Mouse (Mus musculus) stomach, embryonic 15.5 days (tissue): ENCODE results near the gene Anln. TPM values are rescaled to one million over a fixed set of nuclear protein-coding genes. Genes with fewer than 3 reads are reported as not detected.
A peak's percentile ranks its signal among the peaks of the same experiment; 100 is the strongest.
"Not testable (repeated sequence)": the region's sequence is repeated elsewhere in the genome, so short reads cannot be mapped to it uniquely, and the experiment has no call there.

Experiments
- ATAC-seq: fragments of 200-750 bp; cut with Nextera tagmentation; 2 replicates; pipeline ENCODE4 v1.8.0; 2017; ENCODE audit warnings: low read depth, moderate number of reproducible peaks, moderate TSS enrichment; ENCODE audit not compliant: insufficient read depth, low FRiP score
- H3K27ac ChIP-seq: fragments of 300-500 bp; sonication (generic); 2 replicates; pipeline ENCODE4 v1.5.1; 2015; ENCODE audit warnings: mild to moderate bottlenecking, inconsistent platforms
- H3K27me3 ChIP-seq: fragments of 300-500 bp; sonication (generic); replicated peaks from 2 replicates; pipeline ENCODE4 v1.6.1; 2015; ENCODE audit warnings: inconsistent platforms
- H3K36me3 ChIP-seq: fragments of 300-500 bp; sonication (generic); 2 replicates; pipeline ENCODE4 v1.6.1; 2015; ENCODE audit warnings: inconsistent platforms
- H3K4me1 ChIP-seq: fragments of 300-500 bp; sonication (generic); 2 replicates; pipeline ENCODE4 v1.6.1; 2015; ENCODE audit warnings: inconsistent platforms
- H3K4me2 ChIP-seq: fragments of 300-500 bp; sonication (generic); 2 replicates; pipeline ENCODE4 v1.6.1; 2015; ENCODE audit warnings: mild to moderate bottlenecking, inconsistent platforms
- H3K4me3 ChIP-seq: fragments of 300-500 bp; sonication (generic); replicated peaks from 2 replicates; pipeline ENCODE4 v1.5.1; 2015; ENCODE audit warnings: inconsistent platforms
- H3K9ac ChIP-seq: fragments of 300-500 bp; sonication (generic); 2 replicates; pipeline ENCODE4 v1.6.1; 2015; ENCODE audit warnings: inconsistent platforms
- H3K9me3 ChIP-seq: fragments of 300-500 bp; sonication (generic); 2 replicates; pipeline ENCODE4 v1.6.1; 2016; ENCODE audit warnings: inconsistent platforms
- WGBS: fragments of 180-500 bp; shearing (Covaris S2); methylation state at CpG from one replicate; pipeline ENCODE4 v1.1.7; 2015; 5-methylcytosine and 5-hydroxymethylcytosine counted together
- polyA plus RNA-seq: library from polyadenylated mRNA; unstranded; fragments of >200 nt; fragmentation: Nextera tagmentation; extraction: Ambion mirVana; gene quantifications from 2 replicates; pipeline ENCODE4 v1.2.1, GENCODE M21; 2015

The Anln gene
- polyA plus RNA-seq, 1 experiment from 2014 or later, result 47.9 TPM

DNA sequence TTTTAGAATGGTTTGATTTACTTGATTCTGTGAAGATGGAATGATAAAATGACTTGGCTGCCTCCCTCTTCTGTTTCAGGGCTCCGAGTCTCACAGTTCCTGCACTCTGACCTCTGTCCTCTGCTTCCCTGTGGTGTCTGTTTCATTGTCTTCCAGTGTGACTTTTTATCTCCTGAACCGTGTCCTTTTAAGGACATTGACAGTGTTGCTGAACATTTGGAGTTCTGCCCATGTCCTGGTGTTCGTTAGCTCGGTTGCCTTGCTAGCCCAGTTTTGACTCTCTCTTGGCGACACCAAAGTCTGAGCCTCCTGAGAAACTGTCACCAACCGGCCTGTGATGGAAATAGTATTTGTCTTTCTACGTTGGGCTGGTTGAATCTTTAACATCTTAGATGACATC lies 31.5 kb upstream of the Anln start:
- Histone ChIP-seq H3K4me2 (no peak overlapping the region), H3K9me3 (no peaks in the 10 kb centered on the region), H3K9ac (no peak overlapping the region), H3K27me3 (no peaks in the 10 kb centered on the region), H3K27ac (no peak overlapping the region), H3K36me3 (no peaks in the 10 kb centered on the region), H3K4me1 (no peaks in the 10 kb centered on the region), H3K4me3 (no peak overlapping the region)
- no peak for ATAC-seq
- WGBS, result 54% methylated on average over 7 of the region's 7 CpGs

DNA sequence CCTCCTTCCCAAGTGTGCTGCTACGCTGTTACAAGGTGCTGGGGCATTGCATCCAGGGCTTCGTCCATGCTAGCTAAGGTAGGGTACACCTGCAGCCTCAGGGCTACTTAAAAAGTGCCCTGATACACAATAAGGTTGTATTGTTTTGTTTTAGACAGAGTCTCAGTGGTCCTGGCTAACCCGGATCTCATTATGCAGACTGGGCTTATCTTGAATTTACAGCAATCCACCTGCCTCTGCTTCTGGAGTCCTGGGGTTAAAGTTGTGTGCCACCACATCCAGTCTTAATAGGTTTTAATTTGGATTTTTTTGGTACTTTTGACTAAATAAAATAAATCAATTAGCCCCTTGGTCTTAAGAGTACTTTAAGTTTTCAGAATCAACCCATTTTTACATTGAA lies 30.9 kb upstream of the Anln start:
- Histone ChIP-seq H3K36me3 (no peaks in the 10 kb centered on the region), H3K4me3 (no peak overlapping the region), H3K4me2 (no peak overlapping the region), H3K27me3 (no peaks in the 10 kb centered on the region), H3K4me1 (no peaks in the 10 kb centered on the region), H3K9me3 (no peaks in the 10 kb centered on the region), H3K9ac (no peak overlapping the region), H3K27ac (no peak overlapping the region)
- 77% methylated on average over 3 of the region's 3 CpGs for WGBS
- ATAC-seq, result no peak

DNA sequence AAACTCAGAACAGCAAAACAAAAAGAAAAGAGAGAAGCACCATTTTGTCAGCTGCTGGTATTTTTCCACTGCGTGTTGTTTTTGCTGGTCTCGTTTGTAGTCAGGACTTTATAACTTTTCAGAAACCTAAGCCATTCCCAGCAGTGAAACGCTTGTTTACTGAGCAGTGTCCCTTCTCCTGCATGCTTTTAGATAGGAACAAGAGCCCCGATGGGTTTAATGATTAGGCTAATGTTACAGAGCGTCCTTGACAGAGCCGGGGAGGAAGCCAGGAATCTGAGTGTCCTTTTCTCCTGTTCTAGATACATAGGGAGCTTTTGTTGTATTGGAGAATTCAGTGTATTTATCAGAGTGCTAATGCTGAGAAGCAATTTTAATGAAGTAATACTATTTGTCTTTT lies 28.6 kb upstream of the Anln start:
- Histone ChIP-seq H3K27ac (no peak overlapping the region), H3K9me3 (no peaks in the 10 kb centered on the region), H3K27me3 (no peaks in the 10 kb centered on the region), H3K4me2 (no peak overlapping the region), H3K36me3 (no peaks in the 10 kb centered on the region), H3K4me3 (no peak overlapping the region), H3K9ac (no peak overlapping the region), H3K4me1 (no peaks in the 10 kb centered on the region)
- 40% methylated on average over 6 of the region's 6 CpGs for WGBS
- no peak for ATAC-seq

DNA sequence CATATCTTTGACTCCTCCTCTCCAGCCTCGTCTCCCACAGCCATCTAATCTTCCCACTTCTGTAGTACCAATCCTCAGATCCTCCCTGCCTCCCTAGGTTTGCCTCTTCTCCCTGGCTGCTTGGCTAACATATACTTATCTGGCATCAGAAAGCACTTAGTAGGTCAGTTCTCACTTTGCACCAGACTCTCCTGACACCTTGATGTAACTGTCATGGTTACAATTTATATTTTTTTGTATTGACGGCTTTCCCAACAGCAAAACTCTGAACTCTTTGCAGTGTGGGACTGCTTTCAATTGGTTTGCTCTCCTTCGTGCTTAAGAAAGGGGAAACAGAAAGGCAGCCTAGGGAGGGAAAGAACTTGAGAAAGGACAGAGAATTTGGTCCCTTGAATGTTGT lies 27.2 kb upstream of the Anln start:
- H3K27ac ChIP-seq, result no peak overlapping the region
- no peaks in the 10 kb centered on the region for H3K27me3 ChIP-seq
- ATAC-seq, result no peak
- no peaks in the 10 kb centered on the region for H3K9me3 ChIP-seq
- no peaks in the 10 kb centered on the region for H3K4me1 ChIP-seq
- 76% methylated on average over 3 of the region's 3 CpGs for WGBS
- H3K4me2 ChIP-seq, result no peak overlapping the region
- H3K9ac ChIP-seq, result no peak overlapping the region
- no peak overlapping the region for H3K4me3 ChIP-seq
- no peaks in the 10 kb centered on the region for H3K36me3 ChIP-seq

DNA sequence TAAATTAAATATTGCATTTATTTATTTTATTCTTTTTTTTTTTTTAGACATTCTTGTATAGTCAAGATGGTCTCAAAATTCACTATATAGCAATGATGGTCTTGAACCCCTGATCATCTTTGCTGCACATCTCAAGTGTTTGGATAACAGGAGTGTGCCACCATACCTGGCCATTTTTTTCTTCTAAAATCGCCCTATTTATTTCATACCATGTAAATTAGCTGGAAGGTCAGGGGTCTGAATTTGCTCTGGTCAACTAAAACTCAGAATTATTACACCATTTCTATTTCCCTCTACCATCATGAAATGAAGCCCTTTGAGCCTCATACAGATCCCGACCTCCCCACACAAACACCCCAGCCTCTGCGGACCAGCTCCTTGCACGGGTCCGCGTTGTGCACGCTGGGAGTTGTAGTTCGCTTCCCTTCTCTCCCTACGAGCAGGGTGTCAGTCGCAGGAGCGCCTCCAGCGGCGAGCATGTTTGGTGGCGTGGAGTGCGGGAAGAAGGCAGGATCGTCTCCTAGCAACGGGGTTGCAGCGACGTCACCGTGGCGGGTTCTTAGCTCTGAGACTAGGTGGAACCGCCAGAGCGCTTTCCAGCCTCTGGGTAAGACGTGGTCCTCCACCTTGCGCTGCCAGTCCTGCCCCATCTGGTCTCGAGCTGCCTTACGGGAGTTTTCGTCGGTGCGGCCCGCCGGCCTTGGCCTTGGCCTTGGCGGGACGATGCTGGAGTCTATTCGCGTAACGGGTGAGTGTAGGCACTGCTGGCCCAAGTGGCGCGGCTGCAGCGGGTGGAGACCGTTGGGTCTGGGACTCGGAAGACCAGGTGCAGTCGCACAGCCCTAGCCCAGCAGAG lies 22.2 kb upstream of the Anln start, which contains the start of gene 9530077C05Rik:
Gene 9530077C05Rik (plus strand): TSS at position 512 of the 856 bp plus-strand sequence.
- Histone ChIP-seq H3K4me3 (peak within 1 kb of the TSS; percentile 60), H3K27ac (no peak within 1 kb of the TSS), H3K4me1 (no peaks in the 10 kb centered on the region), H3K27me3 (no peaks in the 10 kb centered on the region), H3K36me3 (no peaks in the 10 kb centered on the region), H3K9ac (peak within 1 kb of the TSS; percentile 41), H3K9me3 (no peaks in the 10 kb centered on the region), H3K4me2 (peak within 1 kb of the TSS; percentile 89)
- ATAC-seq, result peak; percentile 98
- WGBS, result under 1% methylated on average over 43 of the region's 43 CpGs

DNA sequence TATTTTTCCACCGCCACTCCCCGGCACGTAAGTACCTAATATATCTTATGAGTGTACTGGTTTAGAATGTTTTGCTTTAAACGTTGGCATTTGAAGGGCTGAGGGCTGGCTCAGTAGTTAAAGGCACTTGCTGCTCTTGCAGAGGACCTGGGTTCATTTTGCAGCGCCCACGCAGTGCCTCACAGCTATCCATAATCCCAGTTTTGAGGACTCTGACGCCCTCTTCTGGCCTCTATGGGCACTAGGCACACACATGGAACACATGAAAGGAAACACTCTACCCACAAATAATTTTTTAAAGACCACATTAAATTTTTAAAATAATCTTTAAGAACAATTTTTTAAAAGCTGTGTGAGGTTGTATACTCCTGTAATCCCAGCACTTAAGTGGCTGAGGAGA lies 20.5 kb upstream of the Anln start:
- no peaks in the 10 kb centered on the region for H3K27me3 ChIP-seq

DNA sequence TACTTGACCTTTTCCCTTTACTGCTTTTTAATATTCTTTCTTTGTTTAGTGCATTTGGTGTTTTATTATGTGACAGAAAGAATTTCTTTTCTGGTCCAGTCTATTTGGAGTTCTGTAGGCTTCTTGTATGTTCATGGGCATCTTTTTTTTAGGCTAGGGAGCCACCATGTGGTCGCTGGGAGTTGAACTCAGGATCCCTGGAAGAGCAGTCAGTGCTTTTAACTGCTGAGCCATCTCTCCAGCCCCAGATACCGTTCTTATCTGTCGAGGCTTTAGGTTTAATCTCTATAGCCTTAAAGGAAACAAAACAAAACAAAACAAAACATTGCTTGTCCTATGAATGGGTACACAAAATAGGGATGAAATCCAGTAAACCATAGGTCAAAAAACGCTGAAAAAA lies 19.4 kb upstream of the Anln start:
- ATAC-seq, H3K27me3 ChIP-seq, H3K9ac ChIP-seq, H3K27ac ChIP-seq, H3K9me3 ChIP-seq, H3K4me2 ChIP-seq, H3K4me1 ChIP-seq, H3K4me3 ChIP-seq, H3K36me3 ChIP-seq: not testable (repeated sequence)
- WGBS, result 25% methylated on average over 4 of the region's 4 CpGs

More for the DNA sequence above, 20.5 kb upstream of the Anln start:
- no peak overlapping the region for H3K4me3 ChIP-seq
- ATAC-seq, result no peak
- no peaks in the 10 kb centered on the region for H3K36me3 ChIP-seq
- H3K4me1 ChIP-seq, result no peaks in the 10 kb centered on the region
- 59% methylated on average over 7 of the region's 7 CpGs for WGBS
- H3K27ac ChIP-seq, result no peak overlapping the region
- no peak overlapping the region for H3K9ac ChIP-seq
- no peak overlapping the region for H3K4me2 ChIP-seq
- H3K9me3 ChIP-seq, result no peaks in the 10 kb centered on the region

DNA sequence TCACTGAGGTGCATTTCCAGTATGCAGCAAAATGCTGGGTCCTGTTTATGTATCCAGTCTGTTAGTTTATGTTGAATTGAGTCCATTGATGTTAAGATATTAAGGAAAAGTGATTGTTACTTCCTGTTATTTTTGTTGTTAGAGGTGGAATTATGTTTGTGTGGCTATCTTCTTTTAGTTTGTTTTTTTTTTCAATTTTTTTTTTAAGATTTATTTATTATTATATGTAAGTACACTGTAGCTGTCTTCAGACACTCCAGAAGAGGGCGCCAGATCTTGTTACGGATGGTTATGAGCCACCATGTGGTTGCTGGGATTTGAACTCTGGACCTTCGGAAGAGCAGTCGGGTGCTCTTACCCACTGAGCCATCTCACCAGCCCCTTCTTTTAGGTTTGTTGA lies 18.6 kb upstream of the Anln start:
- WGBS, result 75% methylated on average over 4 of the region's 4 CpGs
- not testable (repeated sequence) for ATAC-seq, H3K27me3 ChIP-seq, H3K36me3 ChIP-seq, H3K9ac ChIP-seq, H3K4me2 ChIP-seq, H3K27ac ChIP-seq, H3K9me3 ChIP-seq, H3K4me3 ChIP-seq, H3K4me1 ChIP-seq

DNA sequence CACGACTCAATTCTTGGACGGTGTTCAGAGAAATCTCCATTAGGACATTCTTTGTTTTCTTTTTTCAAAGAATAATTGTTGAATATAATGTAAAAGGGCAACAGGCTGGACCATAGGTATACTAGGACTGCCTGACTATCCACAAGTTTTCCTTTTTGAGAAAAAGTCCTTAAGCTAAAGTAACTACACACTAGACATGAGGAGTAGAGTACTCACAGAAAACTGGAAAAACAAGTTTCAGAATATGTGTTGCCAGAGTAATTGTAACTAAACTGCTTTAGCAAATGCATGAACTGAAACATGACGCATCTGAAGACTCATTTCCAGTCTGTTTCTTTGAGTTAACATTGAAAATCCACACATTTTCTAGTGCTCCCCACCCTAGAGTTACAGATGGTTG lies 16.4 kb upstream of the Anln start:
- 59% methylated on average over 3 of the region's 3 CpGs for WGBS
- H3K4me2 ChIP-seq, result no peak overlapping the region
- H3K36me3 ChIP-seq, result no peaks in the 10 kb centered on the region
- H3K9ac ChIP-seq, result no peak overlapping the region
- no peak overlapping the region for H3K4me3 ChIP-seq
- peak overlapping the region; percentile 59; the same call in 1 of the 2 replicates for H3K27ac ChIP-seq
- H3K4me1 ChIP-seq, result no peaks in the 10 kb centered on the region
- no peaks in the 10 kb centered on the region for H3K27me3 ChIP-seq
- no peaks in the 10 kb centered on the region for H3K9me3 ChIP-seq
- 0 out of 2 replicates have a peak, but pooled peaks have one; percentile 31 for ATAC-seq

DNA sequence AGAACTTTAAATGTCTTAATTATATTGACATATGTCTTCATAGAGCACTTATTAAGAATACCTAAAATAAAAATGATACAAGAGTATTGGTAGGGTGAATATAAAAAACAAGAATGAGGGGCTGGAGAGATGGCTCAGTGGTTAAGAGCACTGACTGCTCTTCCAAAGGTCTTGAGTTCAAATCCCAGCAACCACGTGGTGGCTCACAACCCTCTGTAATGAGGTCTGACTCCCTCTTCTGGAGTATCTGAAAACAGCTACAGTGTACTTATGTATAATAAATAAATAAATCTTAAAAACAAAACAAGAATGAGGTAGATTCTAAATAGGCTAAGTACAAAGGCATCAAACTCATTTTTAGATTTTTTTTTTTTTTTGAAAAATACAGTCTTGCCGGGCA lies 14.5 kb upstream of the Anln start:
- not testable (repeated sequence) for H3K4me2 ChIP-seq, H3K4me3 ChIP-seq, H3K27ac ChIP-seq, ATAC-seq, H3K27me3 ChIP-seq, H3K4me1 ChIP-seq, H3K9ac ChIP-seq, H3K9me3 ChIP-seq, H3K36me3 ChIP-seq
- 63% methylated on average over 2 of the region's 2 CpGs for WGBS

DNA sequence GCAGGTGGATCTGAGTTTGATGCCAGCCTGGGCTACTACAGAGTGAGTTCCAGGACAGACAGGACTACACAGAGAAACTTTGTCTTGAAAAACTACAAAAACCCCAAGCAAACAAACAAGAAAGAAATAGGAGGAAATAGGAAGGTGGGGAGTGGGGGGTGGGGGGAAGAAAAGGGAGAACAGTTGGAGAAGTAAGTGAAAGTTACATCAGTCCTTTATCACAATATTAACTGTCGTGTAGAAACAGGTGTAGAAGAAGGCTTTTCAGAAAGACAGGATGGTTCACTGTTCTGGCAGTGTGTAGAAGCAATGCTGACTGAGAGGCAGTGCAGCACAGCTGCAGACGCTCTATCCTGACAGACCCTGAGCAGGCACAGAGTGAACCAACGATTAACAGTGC lies 14.0 kb upstream of the Anln start:
- Histone ChIP-seq H3K4me3 (no peak overlapping the region), H3K36me3 (no peaks in the 10 kb centered on the region), H3K4me1 (no peaks in the 10 kb centered on the region), H3K27me3 (no peaks in the 10 kb centered on the region), H3K4me2 (no peak overlapping the region), H3K27ac (no peak overlapping the region), H3K9ac (no peak overlapping the region), H3K9me3 (no peaks in the 10 kb centered on the region)
- no peak for ATAC-seq
- WGBS, result 60% methylated on average over 3 of the region's 3 CpGs

DNA sequence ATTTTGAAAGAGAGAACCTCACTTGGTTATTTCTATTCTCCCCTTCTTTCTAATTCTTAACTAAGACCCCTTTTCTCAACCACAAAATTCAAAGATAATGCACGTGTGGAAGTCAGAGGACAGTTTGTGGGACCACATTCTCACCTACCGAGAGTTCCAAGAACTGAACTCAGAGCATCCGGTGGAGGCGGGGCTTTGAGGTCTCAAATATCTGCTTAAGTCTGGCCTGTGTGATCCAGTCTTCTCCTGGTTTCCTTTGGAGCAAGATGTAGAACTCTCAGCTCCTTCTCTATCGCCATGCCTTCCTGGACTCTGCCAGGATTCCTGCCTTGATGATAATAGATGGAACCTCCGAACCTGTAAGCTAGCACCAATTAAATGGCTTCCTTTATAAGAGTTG lies 13.0 kb upstream of the Anln start:
- no peak overlapping the region for H3K4me3 ChIP-seq
- WGBS, result 81% methylated on average over 6 of the region's 6 CpGs
- no peak for ATAC-seq

More for the DNA sequence above, 13.0 kb upstream of the Anln start:
- H3K9me3 ChIP-seq, result no peaks in the 10 kb centered on the region
- H3K9ac ChIP-seq, result no peak overlapping the region
- no peaks in the 10 kb centered on the region for H3K4me1 ChIP-seq
- H3K27ac ChIP-seq, result no peak overlapping the region
- H3K4me2 ChIP-seq, result no peak overlapping the region
- H3K36me3 ChIP-seq, result no peaks in the 10 kb centered on the region
- H3K27me3 ChIP-seq, result no peaks in the 10 kb centered on the region
